Mouse (Mus musculus) embryonic facial prominence, embryonic 14.5 days (tissue): ENCODE measurements at regions not wholly inside any gene's neighbourhood (a gene's known extent, or its start where the extent isn't known, plus 50 kb on each side); places are given as distances from the start of the nearest gene placed in this dataset.

Experiments used
- ATAC-seq: fragments of 200-750 bp; cut with Nextera tagmentation; 2 replicates; pipeline ENCODE4 v1.8.0; 2017; ENCODE audit warnings: low read depth, moderate number of reproducible peaks, moderate TSS enrichment
- DNase-seq: peaks from one replicate; pipeline ENCODE4 v3.0.0-alpha.2; 2015; ENCODE audit warnings: low spot score
- H3K27ac ChIP-seq: fragments of 300-500 bp; sonication (generic); replicated peaks from 2 replicates; pipeline ENCODE4 v1.5.1; 2014; ENCODE audit warnings: low read depth, mild to moderate bottlenecking, low read length, moderate library complexity
- H3K27me3 ChIP-seq: fragments of 300-500 bp; sonication (generic); replicated peaks from 2 replicates; pipeline ENCODE4 v1.6.1; 2014; ENCODE audit warnings: low read length; ENCODE audit not compliant: control insufficient read depth, insufficient read depth
- H3K36me3 ChIP-seq: fragments of 300-500 bp; sonication (generic); 2 replicates; pipeline ENCODE4 v1.6.1; 2014; ENCODE audit warnings: low read length, mixed read lengths; ENCODE audit not compliant: control insufficient read depth, insufficient read depth
- H3K4me1 ChIP-seq: fragments of 300-500 bp; sonication (generic); 2 replicates; pipeline ENCODE4 v1.6.1; 2014; ENCODE audit warnings: antibody characterized with exemption, low read length; ENCODE audit not compliant: control insufficient read depth, insufficient read depth
- H3K4me2 ChIP-seq: fragments of 300-500 bp; sonication (generic); 2 replicates; pipeline ENCODE4 v1.6.1; 2014; ENCODE audit warnings: low read depth, mild to moderate bottlenecking, low read length, moderate library complexity, mixed read lengths
- H3K4me3 ChIP-seq: fragments of 300-500 bp; sonication (generic); 2 replicates; pipeline ENCODE4 v1.5.1; 2014; ENCODE audit warnings: low read depth, mild to moderate bottlenecking, low read length
- H3K9ac ChIP-seq: fragments of 300-500 bp; sonication (generic); 2 replicates; pipeline ENCODE4 v1.6.1; 2014; ENCODE audit warnings: low read depth, mild to moderate bottlenecking, low read length, moderate library complexity, mixed read lengths
- H3K9me3 ChIP-seq: fragments of 300-500 bp; sonication (generic); 2 replicates; pipeline ENCODE4 v1.6.1; 2016; ENCODE audit warnings: low read length; ENCODE audit not compliant: control insufficient read depth
- WGBS: fragments of 180-500 bp; shearing (Covaris S2); extraction: QIAGEN DNeasy Blood & Tissue Kit; methylation state at CpG from one replicate; pipeline ENCODE4 v1.1.7; 2014; 5-methylcytosine and 5-hydroxymethylcytosine counted together

- Histone ChIP-seq H3K9ac (no peak overlapping the region), H3K27ac (peak overlapping the region; percentile 46), H3K36me3 (no peaks in the 10 kb centered on the region), H3K4me2 (no peak overlapping the region), H3K4me3 (no peak overlapping the region), H3K4me1 (peaks cover 25% of the 10 kb centered on the region), H3K9me3 (no peaks in the 10 kb centered on the region), H3K27me3 (no peaks in the 10 kb centered on the region)
- peak; percentile 92 for ATAC-seq
- peak; percentile 80 for DNase-seq
- WGBS = 20% methylated on average over 6 of the region's 6 CpGs
Observed at GRCm38 (mm10) chr14:76791811-76792571, 235.3 kb upstream of the Serp2 start.

- 48% methylated on average over 7 of the region's 7 CpGs for WGBS
- H3K27ac ChIP-seq = no peak overlapping the region
- ATAC-seq = no peak
- H3K9ac ChIP-seq = no peak overlapping the region
- no peak overlapping the region for H3K4me2 ChIP-seq
- DNase-seq = no peak
- H3K9me3 ChIP-seq = no peaks in the 10 kb centered on the region
- H3K4me1 ChIP-seq = peaks cover 25% of the 10 kb centered on the region
- no peaks in the 10 kb centered on the region for H3K36me3 ChIP-seq
- no peak overlapping the region for H3K4me3 ChIP-seq
- H3K27me3 ChIP-seq = no peaks in the 10 kb centered on the region
Observed at GRCm38 (mm10) chr14:76789376-76789775, 232.7 kb upstream of the Serp2 start.

GRCm38 (mm10) chr14:76787601-76788000 is 230.9 kb upstream of the Serp2 start:
- Histone ChIP-seq H3K27ac (no peak overlapping the region), H3K36me3 (no peaks in the 10 kb centered on the region), H3K9ac (no peak overlapping the region), H3K4me2 (no peak overlapping the region), H3K9me3 (no peaks in the 10 kb centered on the region), H3K27me3 (no peaks in the 10 kb centered on the region), H3K4me3 (no peak overlapping the region), H3K4me1 (peaks cover 25% of the 10 kb centered on the region)
- no peak for ATAC-seq
- WGBS = 87% methylated on average over 6 of the region's 6 CpGs
- DNase-seq = no peak

GRCm38 (mm10) chr14:76786214-76786613 is 229.5 kb upstream of the Serp2 start:
- DNase-seq (no peak), ATAC-seq (no peak)
- no peaks in the 10 kb centered on the region for H3K9me3 ChIP-seq
- peaks cover 15% of the 10 kb centered on the region for H3K4me1 ChIP-seq
- no peaks in the 10 kb centered on the region for H3K36me3 ChIP-seq
- H3K27me3 ChIP-seq = no peaks in the 10 kb centered on the region
- H3K27ac ChIP-seq = no peak overlapping the region
- H3K4me3 ChIP-seq = no peak overlapping the region
- 82% methylated on average over 4 of the region's 4 CpGs for WGBS
- H3K9ac ChIP-seq = no peak overlapping the region
- H3K4me2 ChIP-seq = no peak overlapping the region

- Histone ChIP-seq H3K9me3 (no peaks in the 10 kb centered on the region), H3K27ac (no peak overlapping the region), H3K4me2 (no peak overlapping the region), H3K9ac (no peak overlapping the region), H3K4me1 (peaks cover 15% of the 10 kb centered on the region), H3K36me3 (no peaks in the 10 kb centered on the region), H3K27me3 (no peaks in the 10 kb centered on the region), H3K4me3 (no peak overlapping the region)
- 45% methylated on average over 3 of the region's 3 CpGs for WGBS
- DNase-seq = no peak
- ATAC-seq = no peak
Observed at GRCm38 (mm10) chr14:76781524-76781880, 224.8 kb upstream of the Serp2 start.

GRCm38 (mm10) chr14:76780572-76781523 is 224.2 kb upstream of the Serp2 start:
- H3K4me3 ChIP-seq = no peak overlapping the region
- no peak overlapping the region for H3K9ac ChIP-seq
- no peaks in the 10 kb centered on the region for H3K36me3 ChIP-seq
- peak; percentile 72 for DNase-seq
- H3K9me3 ChIP-seq = no peaks in the 10 kb centered on the region
- ATAC-seq = peak; percentile 47
- no peak overlapping the region for H3K4me2 ChIP-seq
- no peaks in the 10 kb centered on the region for H3K27me3 ChIP-seq
- peaks cover 15% of the 10 kb centered on the region for H3K4me1 ChIP-seq
- no peak overlapping the region for H3K27ac ChIP-seq
- WGBS = 68% methylated on average over 14 of the region's 14 CpGs

GRCm38 (mm10) chr14:76778541-76779399 is 222.1 kb upstream of the Serp2 start:
- Histone ChIP-seq H3K36me3 (no peaks in the 10 kb centered on the region), H3K4me1 (peaks cover 15% of the 10 kb centered on the region), H3K9ac (peak overlapping the region; percentile 11; the same call in 1 of the 2 replicates), H3K27me3 (no peaks in the 10 kb centered on the region), H3K4me3 (no peak overlapping the region), H3K9me3 (no peaks in the 10 kb centered on the region), H3K27ac (no peak overlapping the region), H3K4me2 (no peak overlapping the region)
- DNase-seq (peak; percentile 71), ATAC-seq (peak; percentile 26; the same call in 1 of the 2 replicates)
- WGBS = 36% methylated on average over 9 of the region's 9 CpGs

GRCm38 (mm10) chr14:76775387-76775924 is 218.8 kb upstream of the Serp2 start:
- WGBS = 69% methylated on average over 3 of the region's 3 CpGs
- no peak for DNase-seq

More at GRCm38 (mm10) chr14:76775387-76775924, 218.8 kb upstream of the Serp2 start:
- Histone ChIP-seq H3K36me3 (no peaks in the 10 kb centered on the region), H3K4me3 (no peak overlapping the region), H3K9ac (no peak overlapping the region), H3K27me3 (no peaks in the 10 kb centered on the region), H3K4me1 (peaks cover 8% of the 10 kb centered on the region), H3K27ac (no peak overlapping the region), H3K9me3 (no peaks in the 10 kb centered on the region), H3K4me2 (no peak overlapping the region)
- no peak for ATAC-seq
